Mouse (Mus musculus) bone marrow macrophage, adult 2 months (primary cell): ENCODE data around the gene Yipf1.

Experiments
- CTCF ChIP-seq: IDR thresholded peaks from 2 replicates; pipeline ENCODE4 v1.5.1; 2012; ENCODE audit warnings: low read depth, mild to moderate bottlenecking, low read length, moderate library complexity
- POLR2A ChIP-seq: IDR thresholded peaks from 2 replicates; pipeline ENCODE4 v1.6.1; 2012; ENCODE audit warnings: mild to moderate bottlenecking, low read depth, low read length, borderline replicate concordance

- TF ChIP-seq CTCF (no peak), POLR2A (no peak)
These were observed 74.1 kb downstream of the Yipf1 start for GRCm38 (mm10) chr4:107388291-107388690.
